Mouse (Mus musculus) liver, embryonic 11.5 days (tissue): ENCODE data around the gene Gm11549. TPM values are rescaled to one million over a fixed set of nuclear protein-coding genes. Genes with fewer than 3 reads are reported as not detected.

Source experiments
- ATAC-seq: fragments of 200-750 bp; cut with Nextera tagmentation; replicated peaks from 2 replicates; pipeline ENCODE4 v1.8.0; 2017; ENCODE audit warnings: moderate number of reproducible peaks, mild to moderate bottlenecking, moderate TSS enrichment, moderate library complexity; ENCODE audit not compliant: low FRiP score
- DNase-seq: peaks from one replicate; pipeline ENCODE4 v3.0.0-alpha.2; 2017; ENCODE audit warnings: low spot score
- H3K27ac ChIP-seq: fragments of 300-500 bp; sonication (generic); 2 replicates; pipeline ENCODE4 v1.5.1; 2014; ENCODE audit warnings: mild to moderate bottlenecking, low read depth, low read length, control low read depth
- H3K27me3 ChIP-seq: fragments of 300-500 bp; sonication (generic); replicated peaks from 2 replicates; pipeline ENCODE4 v1.6.1; 2014; ENCODE audit warnings: low read length, mixed read lengths; ENCODE audit not compliant: control insufficient read depth, insufficient read depth
- H3K36me3 ChIP-seq: fragments of 300-500 bp; sonication (generic); 2 replicates; pipeline ENCODE4 v1.6.1; 2014; ENCODE audit warnings: mild to moderate bottlenecking, low read length, moderate library complexity, mixed read lengths; ENCODE audit not compliant: control insufficient read depth, insufficient read depth
- H3K4me1 ChIP-seq: fragments of 300-500 bp; sonication (generic); replicated peaks from 2 replicates; pipeline ENCODE4 v1.6.1; 2014; ENCODE audit warnings: low read length, mixed read lengths; ENCODE audit not compliant: control insufficient read depth, insufficient read depth
- H3K4me2 ChIP-seq: fragments of 300-500 bp; sonication (generic); 2 replicates; pipeline ENCODE4 v1.6.1; 2014; ENCODE audit warnings: mild to moderate bottlenecking, control low read depth, moderate library complexity
- H3K4me3 ChIP-seq: fragments of 300-500 bp; sonication (generic); 2 replicates; pipeline ENCODE4 v1.5.1; 2014; ENCODE audit warnings: low read depth, low read length, control low read depth
- H3K9ac ChIP-seq: fragments of 300-500 bp; sonication (generic); 2 replicates; pipeline ENCODE4 v1.6.1; 2014; ENCODE audit warnings: low read depth, low read length, control low read depth
- H3K9me3 ChIP-seq: fragments of 300-500 bp; sonication (generic); 2 replicates; pipeline ENCODE4 v1.6.1; 2016; ENCODE audit warnings: low read length, inconsistent platforms, mixed read lengths; ENCODE audit not compliant: control insufficient read depth
- WGBS: fragments of 180-500 bp; shearing (Covaris S2); extraction: QIAGEN DNeasy Blood & Tissue Kit; methylation state at CpG from one replicate; pipeline ENCODE4 v1.1.7; 2014; 5-methylcytosine and 5-hydroxymethylcytosine counted together
- polyA plus RNA-seq: library from polyadenylated mRNA; unstranded; fragments of >200 nt; fragmentation: Nextera tagmentation; extraction: Ambion mirVana; gene quantifications from 2 replicates; pipeline ENCODE4 v1.2.1, GENCODE M21; 2014

Gm11549 gene
- polyA plus RNA-seq, 1 experiment from 2014 or later = not detected

GRCm38 (mm10) chr3:36492716-36493391, 28.8 kb downstream of the Gm11549 start:
- H3K4me2 ChIP-seq = no peak overlapping the region
- H3K9me3 ChIP-seq = no peaks in the 10 kb centered on the region
- H3K9ac ChIP-seq = no peak overlapping the region
- no peak for ATAC-seq
- no peaks in the 10 kb centered on the region; the same call in 1 of the 2 replicates for H3K4me1 ChIP-seq
- H3K27ac ChIP-seq = no peak overlapping the region
- no peak for DNase-seq
- H3K4me3 ChIP-seq = no peak overlapping the region
- 59% methylated on average over 9 of the region's 9 CpGs for WGBS
- H3K27me3 ChIP-seq = no peaks in the 10 kb centered on the region
- H3K36me3 ChIP-seq = no peaks in the 10 kb centered on the region

- Histone ChIP-seq H3K4me2 (no peak overlapping the region), H3K4me3 (no peak overlapping the region), H3K4me1 (no peaks in the 10 kb centered on the region; the same call in 1 of the 2 replicates), H3K9me3 (no peaks in the 10 kb centered on the region), H3K36me3 (no peaks in the 10 kb centered on the region), H3K9ac (no peak overlapping the region), H3K27ac (no peak overlapping the region), H3K27me3 (no peaks in the 10 kb centered on the region)
- DNase-seq (no peak), ATAC-seq (no peak)
- WGBS = 47% methylated on average over 5 of the region's 5 CpGs
Observed at GRCm38 (mm10) chr3:36491535-36491934, 30.1 kb downstream of the Gm11549 start.

GRCm38 (mm10) chr3:36489590-36489910, 32.1 kb downstream of the Gm11549 start:
- H3K36me3 ChIP-seq = no peaks in the 10 kb centered on the region
- no peak overlapping the region for H3K4me2 ChIP-seq
- H3K4me3 ChIP-seq = no peak overlapping the region
- H3K27ac ChIP-seq = no peak overlapping the region
- 88% methylated on average over 1 of the region's 1 CpGs for WGBS
- H3K9me3 ChIP-seq = no peaks in the 10 kb centered on the region
- H3K9ac ChIP-seq = no peak overlapping the region
- no peaks in the 10 kb centered on the region; the same call in 1 of the 2 replicates for H3K4me1 ChIP-seq
- no peaks in the 10 kb centered on the region for H3K27me3 ChIP-seq
- no peak for DNase-seq
- no peak for ATAC-seq

GRCm38 (mm10) chr3:36488899-36489589, 32.6 kb downstream of the Gm11549 start:
- no peaks in the 10 kb centered on the region for H3K36me3 ChIP-seq
- no peaks in the 10 kb centered on the region for H3K9me3 ChIP-seq
- no peak overlapping the region for H3K4me3 ChIP-seq
- H3K9ac ChIP-seq = no peak overlapping the region
- ATAC-seq (no peak), DNase-seq (no peak)
- no peak overlapping the region for H3K4me2 ChIP-seq
- no peaks in the 10 kb centered on the region for H3K27me3 ChIP-seq
- WGBS = 79% methylated on average over 6 of the region's 6 CpGs
- no peaks in the 10 kb centered on the region; the same call in 1 of the 2 replicates for H3K4me1 ChIP-seq
- H3K27ac ChIP-seq = no peak overlapping the region

DNA sequence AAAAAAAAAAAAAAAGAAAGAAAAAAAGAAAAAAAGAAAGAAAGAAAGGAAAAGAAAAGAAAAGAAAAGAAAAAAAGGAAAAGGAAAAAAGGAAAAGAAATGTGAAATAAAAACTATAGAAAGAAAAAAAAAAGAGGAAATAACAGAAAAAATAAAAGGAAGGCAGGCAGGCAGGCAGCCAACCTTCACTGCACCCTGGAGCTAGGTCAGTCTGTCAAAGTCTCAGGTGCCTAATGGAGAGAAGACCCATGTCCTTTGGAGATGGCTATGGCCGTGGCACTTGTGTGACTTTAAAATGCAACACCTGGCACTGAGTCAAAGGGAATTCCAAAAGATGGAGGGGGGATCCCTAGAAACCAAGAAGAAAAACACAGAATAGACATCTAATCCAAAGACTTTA, 33.2 kb downstream of the Gm11549 start:
- Histone ChIP-seq H3K36me3 (no peaks in the 10 kb centered on the region), H3K4me1 (no peaks in the 10 kb centered on the region; the same call in 1 of the 2 replicates), H3K9ac (no peak overlapping the region), H3K4me2 (no peak overlapping the region), H3K4me3 (no peak overlapping the region), H3K27me3 (no peaks in the 10 kb centered on the region), H3K27ac (no peak overlapping the region), H3K9me3 (no peaks in the 10 kb centered on the region)
- no peak for ATAC-seq
- 75% methylated on average over 1 of the region's 1 CpGs for WGBS
- DNase-seq = no peak

DNA sequence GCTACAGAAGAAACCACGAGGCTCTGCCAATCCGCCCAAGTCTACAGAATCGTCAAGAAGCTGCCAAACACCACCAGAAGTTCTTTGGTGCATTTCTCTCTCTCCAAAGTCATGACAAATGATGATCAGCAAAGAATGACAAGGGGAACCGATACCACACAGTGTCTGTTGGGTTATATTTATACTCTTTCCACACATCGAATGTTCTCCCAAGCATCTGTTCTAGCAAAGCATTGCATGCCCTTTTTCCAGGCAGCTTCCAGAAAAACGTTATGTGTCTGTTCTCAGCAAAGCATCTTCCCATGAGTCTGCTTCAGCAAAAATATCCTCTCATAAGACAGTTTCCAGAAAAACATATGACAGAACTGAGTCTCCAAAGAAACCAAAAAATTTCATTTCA, 34.7 kb downstream of the Gm11549 start:
- H3K36me3 ChIP-seq = no peaks in the 10 kb centered on the region
- H3K9ac ChIP-seq = no peak overlapping the region
- H3K4me1 ChIP-seq = peaks cover 1% of the 10 kb centered on the region; the same call in 1 of the 2 replicates
- ATAC-seq (no peak), DNase-seq (no peak)
- no peak overlapping the region for H3K27ac ChIP-seq
- no peaks in the 10 kb centered on the region for H3K27me3 ChIP-seq
- no peaks in the 10 kb centered on the region for H3K9me3 ChIP-seq
- H3K4me3 ChIP-seq = no peak overlapping the region
- 82% methylated on average over 6 of the region's 6 CpGs for WGBS
- H3K4me2 ChIP-seq = no peak overlapping the region

- Histone ChIP-seq H3K27ac (no peak overlapping the region), H3K4me2 (no peak overlapping the region), H3K27me3 (no peaks in the 10 kb centered on the region), H3K4me1 (peaks cover 5% of the 10 kb centered on the region; the same call in 1 of the 2 replicates), H3K9ac (no peak overlapping the region), H3K4me3 (no peak overlapping the region), H3K36me3 (no peaks in the 10 kb centered on the region), H3K9me3 (no peaks in the 10 kb centered on the region)
- 51% methylated on average over 6 of the region's 6 CpGs for WGBS
- DNase-seq (no peak), ATAC-seq (no peak)
Observed at GRCm38 (mm10) chr3:36486176-36486575, 35.4 kb downstream of the Gm11549 start.

- no peak for ATAC-seq
- Histone ChIP-seq H3K4me2 (no peak overlapping the region), H3K27me3 (no peaks in the 10 kb centered on the region), H3K9ac (no peak overlapping the region), H3K9me3 (no peaks in the 10 kb centered on the region), H3K27ac (no peak overlapping the region), H3K4me1 (peaks cover 5% of the 10 kb centered on the region; the same call in 1 of the 2 replicates), H3K4me3 (no peak overlapping the region), H3K36me3 (no peaks in the 10 kb centered on the region)
- WGBS = 88% methylated on average over 4 of the region's 4 CpGs
- DNase-seq = no peak
Observed at GRCm38 (mm10) chr3:36484292-36484691, 37.3 kb downstream of the Gm11549 start.

DNA sequence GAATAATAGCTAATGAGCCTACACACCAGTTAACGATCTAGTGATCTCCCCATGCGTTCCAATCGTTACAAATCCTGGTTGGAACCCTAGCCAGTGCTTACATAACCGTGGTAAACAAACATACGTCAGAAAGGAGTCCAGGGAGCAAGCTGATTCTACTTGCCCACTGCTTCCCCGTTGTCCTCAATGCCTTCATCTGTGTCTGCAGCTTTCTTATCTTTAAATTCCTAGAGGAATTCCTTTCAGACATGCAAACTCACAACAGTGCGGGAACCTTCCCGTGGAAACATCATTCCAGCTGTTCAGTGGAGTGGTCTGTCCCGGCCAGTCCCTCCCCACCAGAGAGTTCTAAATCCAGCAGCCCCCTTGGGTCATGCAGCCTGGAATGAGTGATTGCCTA, 38.7 kb downstream of the Gm11549 start:
- Histone ChIP-seq H3K27ac (no peak overlapping the region), H3K27me3 (no peaks in the 10 kb centered on the region), H3K9me3 (no peaks in the 10 kb centered on the region), H3K4me3 (no peak overlapping the region), H3K9ac (no peak overlapping the region), H3K4me2 (peak overlapping the region; percentile 1; the same call in 1 of the 2 replicates), H3K36me3 (no peaks in the 10 kb centered on the region), H3K4me1 (peaks cover 5% of the 10 kb centered on the region; the same call in 1 of the 2 replicates)
- DNase-seq = no peak
- no peak for ATAC-seq
- WGBS = 37% methylated on average over 9 of the region's 9 CpGs
